Mouse (Mus musculus) forebrain, embryonic 10.5 days (tissue): ENCODE data around the gene Bhlhe40. TPM values are rescaled to one million over a fixed set of nuclear protein-coding genes. Genes with fewer than 3 reads are reported as not detected.

Experiments
- DNase-seq: peaks from one replicate; pipeline ENCODE4 v3.0.0-alpha.2; 2017; ENCODE audit warnings: low spot score; ENCODE audit errors: extremely low spot score
- H3K27ac ChIP-seq: fragments of 300-500 bp; sonication (generic); 2 replicates; pipeline ENCODE4 v1.5.1; 2016; ENCODE audit warnings: mild to moderate bottlenecking
- H3K27me3 ChIP-seq: fragments of 300-500 bp; sonication (generic); 2 replicates; pipeline ENCODE4 v1.6.1; 2016; ENCODE audit warnings: mild to moderate bottlenecking; ENCODE audit not compliant: poor library complexity, severe bottlenecking
- H3K36me3 ChIP-seq: fragments of 300-500 bp; sonication (generic); replicated peaks from 2 replicates; pipeline ENCODE4 v1.6.1; 2016; ENCODE audit warnings: mild to moderate bottlenecking, moderate library complexity
- H3K4me1 ChIP-seq: fragments of 300-500 bp; sonication (generic); 2 replicates; pipeline ENCODE4 v1.6.1; 2016
- H3K4me3 ChIP-seq: fragments of 300-500 bp; sonication (generic); 2 replicates; pipeline ENCODE4 v1.5.1; 2016; ENCODE audit warnings: mild to moderate bottlenecking, moderate library complexity
- H3K9me3 ChIP-seq: fragments of 300-500 bp; sonication (generic); 2 replicates; pipeline ENCODE4 v1.6.1; 2016; ENCODE audit warnings: mild to moderate bottlenecking, moderate library complexity
- WGBS: fragments of 180-500 bp; shearing (Covaris S2); methylation state at CpG from one replicate; pipeline ENCODE4 v1.1.7; 2016; 5-methylcytosine and 5-hydroxymethylcytosine counted together
- polyA plus RNA-seq: library from polyadenylated mRNA; unstranded; fragments of >200 nt; fragmentation: Nextera tagmentation; extraction: Ambion mirVana; gene quantifications from 2 replicates; pipeline ENCODE4 v1.2.1, GENCODE M21; 2016

Bhlhe40 gene
- polyA plus RNA-seq, 1 experiment from 2014 or later: 3.1 TPM

GRCm38 (mm10) chr6:108684430-108684829 lies 24.0 kb downstream of the Bhlhe40 start:
- 88% methylated on average over 5 of the region's 5 CpGs for WGBS
- DNase-seq: no peak
- Histone ChIP-seq H3K36me3 (no peaks in the 10 kb centered on the region), H3K27me3 (no peaks in the 10 kb centered on the region), H3K4me3 (no peak overlapping the region), H3K9me3 (no peaks in the 10 kb centered on the region), H3K4me1 (peaks cover 5% of the 10 kb centered on the region), H3K27ac (no peak overlapping the region)

GRCm38 (mm10) chr6:108685758-108686355 lies 25.4 kb downstream of the Bhlhe40 start:
- no peaks in the 10 kb centered on the region for H3K9me3 ChIP-seq
- WGBS: 71% methylated on average over 9 of the region's 9 CpGs

GRCm38 (mm10) chr6:108686930-108687329 lies 26.5 kb downstream of the Bhlhe40 start:
- H3K27me3 ChIP-seq: no peaks in the 10 kb centered on the region
- WGBS: 86% methylated on average over 3 of the region's 3 CpGs

More at GRCm38 (mm10) chr6:108685758-108686355, 25.4 kb downstream of the Bhlhe40 start:
- H3K4me1 ChIP-seq: peaks cover 5% of the 10 kb centered on the region
- H3K27ac ChIP-seq: no peak overlapping the region
- no peak for DNase-seq
- H3K4me3 ChIP-seq: no peak overlapping the region
- no peaks in the 10 kb centered on the region for H3K36me3 ChIP-seq
- H3K27me3 ChIP-seq: no peaks in the 10 kb centered on the region

GRCm38 (mm10) chr6:108688344-108688743 lies 27.9 kb downstream of the Bhlhe40 start:
- DNase-seq: no peak
- WGBS: 79% methylated on average over 5 of the region's 5 CpGs
- H3K27ac ChIP-seq: no peak overlapping the region
- no peaks in the 10 kb centered on the region for H3K36me3 ChIP-seq
- peaks cover 5% of the 10 kb centered on the region for H3K4me1 ChIP-seq
- H3K4me3 ChIP-seq: no peak overlapping the region
- no peaks in the 10 kb centered on the region for H3K27me3 ChIP-seq
- no peaks in the 10 kb centered on the region for H3K9me3 ChIP-seq

More at GRCm38 (mm10) chr6:108686930-108687329, 26.5 kb downstream of the Bhlhe40 start:
- peaks cover 5% of the 10 kb centered on the region for H3K4me1 ChIP-seq
- no peaks in the 10 kb centered on the region for H3K9me3 ChIP-seq
- DNase-seq: no peak
- no peak overlapping the region for H3K27ac ChIP-seq
- H3K36me3 ChIP-seq: no peaks in the 10 kb centered on the region
- H3K4me3 ChIP-seq: no peak overlapping the region

- no peak overlapping the region for H3K27ac ChIP-seq
- peaks cover 14% of the 10 kb centered on the region for H3K4me1 ChIP-seq
- DNase-seq: no peak
- no peak overlapping the region for H3K4me3 ChIP-seq
- H3K36me3 ChIP-seq: no peaks in the 10 kb centered on the region
- peaks cover 19% of the 10 kb centered on the region for H3K27me3 ChIP-seq
- no peaks in the 10 kb centered on the region for H3K9me3 ChIP-seq
- WGBS: 82% methylated on average over 3 of the region's 3 CpGs
Measured at GRCm38 (mm10) chr6:108692986-108693385, 32.6 kb downstream of the Bhlhe40 start.

GRCm38 (mm10) chr6:108694965-108695724 lies 34.7 kb downstream of the Bhlhe40 start:
- H3K27ac ChIP-seq: no peak overlapping the region
- H3K36me3 ChIP-seq: no peaks in the 10 kb centered on the region
- no peak overlapping the region for H3K4me3 ChIP-seq
- H3K9me3 ChIP-seq: no peaks in the 10 kb centered on the region
- WGBS: 91% methylated on average over 8 of the region's 8 CpGs
- H3K27me3 ChIP-seq: peaks cover 33% of the 10 kb centered on the region
- H3K4me1 ChIP-seq: peaks cover 30% of the 10 kb centered on the region
- no peak for DNase-seq

GRCm38 (mm10) chr6:108695844-108696821 lies 35.7 kb downstream of the Bhlhe40 start:
- no peak overlapping the region for H3K27ac ChIP-seq
- peaks cover 40% of the 10 kb centered on the region for H3K4me1 ChIP-seq
- no peaks in the 10 kb centered on the region for H3K9me3 ChIP-seq
- H3K27me3 ChIP-seq: peaks cover 41% of the 10 kb centered on the region
- no peak for DNase-seq
- H3K36me3 ChIP-seq: no peaks in the 10 kb centered on the region
- H3K4me3 ChIP-seq: no peak overlapping the region
- WGBS: 75% methylated on average over 11 of the region's 11 CpGs

GRCm38 (mm10) chr6:108696822-108697202 lies 36.4 kb downstream of the Bhlhe40 start:
- Histone ChIP-seq H3K4me3 (no peak overlapping the region), H3K27me3 (peaks cover 47% of the 10 kb centered on the region), H3K4me1 (peaks cover 44% of the 10 kb centered on the region), H3K9me3 (no peaks in the 10 kb centered on the region), H3K27ac (no peak overlapping the region), H3K36me3 (no peaks in the 10 kb centered on the region)
- WGBS: 96% methylated on average over 3 of the region's 3 CpGs
- no peak for DNase-seq

GRCm38 (mm10) chr6:108697345-108697744 lies 36.9 kb downstream of the Bhlhe40 start:
- Histone ChIP-seq H3K36me3 (no peaks in the 10 kb centered on the region), H3K4me1 (peaks cover 50% of the 10 kb centered on the region), H3K4me3 (no peak overlapping the region), H3K27me3 (peaks cover 50% of the 10 kb centered on the region), H3K9me3 (no peaks in the 10 kb centered on the region), H3K27ac (peak overlapping the region; percentile 82; the same call in 1 of the 2 replicates)
- 94% methylated on average over 10 of the region's 10 CpGs for WGBS
- no peak for DNase-seq

- WGBS: 23% methylated on average over 4 of the region's 4 CpGs
- Histone ChIP-seq H3K27me3 (peaks cover 50% of the 10 kb centered on the region), H3K9me3 (no peaks in the 10 kb centered on the region), H3K36me3 (no peaks in the 10 kb centered on the region), H3K4me1 (peaks cover 55% of the 10 kb centered on the region), H3K4me3 (peak overlapping the region; percentile 20; the same call in 1 of the 2 replicates), H3K27ac (peak overlapping the region; percentile 82)
- peak; percentile 55 for DNase-seq
Measured at GRCm38 (mm10) chr6:108698343-108698870, 38.0 kb downstream of the Bhlhe40 start.

GRCm38 (mm10) chr6:108699679-108700078 lies 39.2 kb downstream of the Bhlhe40 start:
- 73% methylated on average over 3 of the region's 3 CpGs for WGBS
- H3K4me1 ChIP-seq: peaks cover 59% of the 10 kb centered on the region
- H3K36me3 ChIP-seq: no peaks in the 10 kb centered on the region
- H3K27ac ChIP-seq: peak overlapping the region; percentile 82
- no peak overlapping the region for H3K4me3 ChIP-seq
- H3K27me3 ChIP-seq: peaks cover 50% of the 10 kb centered on the region
- no peaks in the 10 kb centered on the region for H3K9me3 ChIP-seq
- DNase-seq: no peak

- H3K4me1 ChIP-seq: peaks cover 59% of the 10 kb centered on the region
- WGBS: 31% methylated on average over 17 of the region's 17 CpGs
- peaks cover 49% of the 10 kb centered on the region for H3K27me3 ChIP-seq
- H3K27ac ChIP-seq: peak overlapping the region; percentile 82
- H3K9me3 ChIP-seq: no peaks in the 10 kb centered on the region
- H3K36me3 ChIP-seq: no peaks in the 10 kb centered on the region
- no peak for DNase-seq
- H3K4me3 ChIP-seq: peak overlapping the region; percentile 32
Measured at GRCm38 (mm10) chr6:108700638-108701343, 40.4 kb downstream of the Bhlhe40 start.
